Mouse (Mus musculus) adrenal gland, postnatal 4 days (tissue): ENCODE data around the gene Matn4. TPM values are rescaled to one million over a fixed set of nuclear protein-coding genes. Genes with fewer than 3 reads are reported as not detected.

Experiments
- DNase-seq, 2 experiments: peaks; one replicate each; pipeline ENCODE4 v3.0.0; 2021 to 2022; ENCODE audit warnings: low spot score in 2 of 2, mixed read lengths in 2 of 2
- total RNA-seq, 2 experiments: library from RNA; stranded (reverse); gene quantifications; 2 replicates each; pipeline ENCODE4 v1.2.3; 2021

Matn4 gene
- total RNA-seq, 2 experiments from 2014 or later, result 4.7 to 4.9 TPM

- no peak for DNase-seq
Measured at GRCm38 (mm10) chr2:164417198-164417597, 12.2 kb upstream of the Matn4 start.

GRCm38 (mm10) chr2:164414581-164414980 is 9.6 kb upstream of the Matn4 start:
- DNase-seq, result no peak

- no peak for DNase-seq
Measured at GRCm38 (mm10) chr2:164414167-164414566, 9.2 kb upstream of the Matn4 start.

- peak in 1 of 2 experiments; percentile 44 for DNase-seq
Measured at GRCm38 (mm10) chr2:164407708-164408107, 2.7 kb upstream of the Matn4 start.

GRCm38 (mm10) chr2:164405519-164405918 is 559 bp upstream of the Matn4 start:
- DNase-seq, result no peak

- DNase-seq, result no peak
Measured at GRCm38 (mm10) chr2:164404082-164404990, 624 bp downstream of the Matn4 start.

GRCm38 (mm10) chr2:164403396-164404081 is 1.4 kb downstream of the Matn4 start:
- DNase-seq, result no peak

GRCm38 (mm10) chr2:164402906-164403305 is 2.1 kb downstream of the Matn4 start, which contains the start of gene Rbpjl:
Gene Rbpjl (plus strand): TSS chr2:164403141.
- peak; percentile 54 to 63 for DNase-seq

- DNase-seq, result no peak
Measured at GRCm38 (mm10) chr2:164396911-164397310, 8.0 kb downstream of the Matn4 start.

- no peak for DNase-seq
Measured at GRCm38 (mm10) chr2:164396076-164396475, 8.9 kb downstream of the Matn4 start.

- DNase-seq, result no peak
Measured at GRCm38 (mm10) chr2:164393126-164393525, 11.8 kb downstream of the Matn4 start.

- peak; percentile 68 to 70 for DNase-seq
Measured at GRCm38 (mm10) chr2:164389499-164389898, 15.5 kb downstream of the Matn4 start.

- no peak for DNase-seq
Measured at GRCm38 (mm10) chr2:164389020-164389419, 15.9 kb downstream of the Matn4 start, which contains the start of gene Slpi. Gene Slpi (minus strand): TSS chr2:164389095.

- DNase-seq, result no peak
Measured at GRCm38 (mm10) chr2:164386953-164387352, 18.0 kb downstream of the Matn4 start.

- no peak for DNase-seq
Measured at GRCm38 (mm10) chr2:164385927-164386763, 18.8 kb downstream of the Matn4 start.

GRCm38 (mm10) chr2:164383656-164384399 is 21.1 kb downstream of the Matn4 start:
- DNase-seq, result no peak

- DNase-seq, result no peak
Measured at GRCm38 (mm10) chr2:164382971-164383370, 22.0 kb downstream of the Matn4 start.

- no peak for DNase-seq
Measured at GRCm38 (mm10) chr2:164381726-164382125, 23.2 kb downstream of the Matn4 start.

GRCm38 (mm10) chr2:164377478-164378426 is 27.2 kb downstream of the Matn4 start:
- no peak for DNase-seq
